In genomic region chr2:104458569-104459332, GRCm38 (mm10) we compare ENCODE assay signal across 16 mouse cellular contexts. TPM values are rescaled to one million over a fixed set of nuclear protein-coding genes. Genes with fewer than 3 reads are reported as not detected.
DNase-seq lines count a peak whose midpoint lies in the region; TF ChIP-seq lines count a peak whose summit lies in the region.
"Had no signal": no experiment of that assay in that cellular context is flagged by ENCODE, and none has a peak within 500 bp of the region (broad histone marks: within the 10 kb centered on the region; RNA-seq: fewer than 3 reads in every experiment).

No protein-coding gene starts in this region.

- no peak for DNase-seq in heart, adult 2 months
- no peak for DNase-seq in heart, postnatal 10 days
- peak; percentile 54 for DNase-seq in 3T3-L1 (ENCODE audit: low read depth, low spot score)
- DNase-seq in Muller cell, postnatal 12 days (ENCODE audit: inconsistent ontology term): peak; percentile 25
- DNase-seq in right cerebral cortex, postnatal 14 days: no peak
- no peak for DNase-seq in kidney, postnatal 4 days
- DNase-seq: adrenal gland, postnatal 25 days; cerebellum, adult 11-12 months; gastrocnemius, postnatal 10 days; kidney, adult 11 months; right cerebral cortex, postnatal 4 days had no signal

- intact Hi-C loops in heart, adult 2 months (cut with DNase I): no loop called here
- intact Hi-C loops in heart, postnatal 10 days (cut with DNase I): no loop called here

- no peak overlapping the region for H3K9ac ChIP-seq in heart, adult 2 months (ENCODE audit: low read depth, low read length)
- H3K9ac ChIP-seq: hindbrain, embryonic 13.5 days; liver, embryonic 14.5 days had no signal

- H3K79me2 ChIP-seq in heart, adult 2 months (replicated peaks; ENCODE audit: control insufficient read depth, insufficient read depth, low read length): peaks cover 18% of the 10 kb centered on the region
- peaks cover 100% of the 10 kb centered on the region for H3K79me2 ChIP-seq in myocyte (ENCODE audit: control insufficient read depth, insufficient read depth)

- H3K27me3 ChIP-seq in heart, adult 2 months (ENCODE audit: control insufficient read depth, insufficient read depth, low read length): no peaks in the 10 kb centered on the region
- H3K27me3 ChIP-seq in myocyte (ENCODE audit: control insufficient read depth, insufficient read depth, insufficient read length): no peaks in the 10 kb centered on the region
- H3K27me3 ChIP-seq: hindbrain, embryonic 13.5 days had no signal

- H3K4me3 ChIP-seq in heart, adult 2 months: no peak overlapping the region
- H3K4me3 ChIP-seq in myocyte: no peak overlapping the region
- H3K4me3 ChIP-seq: hindbrain, embryonic 13.5 days had no signal

- no peak overlapping the region for H3ac ChIP-seq in myocyte (ENCODE audit: control insufficient read depth, insufficient read length)

- peak overlapping the region; percentile 8 for H3K4me2 ChIP-seq in myocyte (ENCODE audit: low read depth)
- H3K4me2 ChIP-seq: hindbrain, embryonic 13.5 days; midbrain, embryonic 11.5 days had no signal

- peaks cover 64% of the 10 kb centered on the region for H3K36me3 ChIP-seq in heart, adult 2 months (ENCODE audit: control insufficient read depth, insufficient read depth, low read length)
- no peaks in the 10 kb centered on the region for H3K36me3 ChIP-seq in myocyte (ENCODE audit: control insufficient read depth, insufficient read depth)
- H3K36me3 ChIP-seq: hindbrain, embryonic 13.5 days had no signal

- TF ChIP-seq POLR2A in heart, adult 2 months (IDR thresholded peaks at IDR 0.05; ENCODE audit: insufficient read depth, low read depth, low read length): no peak
- no peak for TF ChIP-seq POLR2A in myocyte (IDR thresholded peaks at IDR 0.05; ENCODE audit: insufficient read length, low read depth)

- peak overlapping the region; percentile 1; the same call in 1 of the 2 replicates for H3K27ac ChIP-seq in heart, adult 2 months
- H3K27ac ChIP-seq: hindbrain, embryonic 13.5 days; liver, embryonic 14.5 days had no signal

- 71% methylated on average over 8 of the region's 8 CpGs for WGBS in heart, adult 2 months

- peaks cover 36% of the 10 kb centered on the region for H3K4me1 ChIP-seq in heart, adult 2 months (ENCODE audit: control insufficient read depth, insufficient read depth, low read length)

- no peak for TF ChIP-seq EP300 in heart, adult 2 months (IDR thresholded peaks at IDR 0.05; ENCODE audit: insufficient read depth, low read depth, low read length)

- no peak for TF ChIP-seq CTCF in heart, adult 2 months (IDR thresholded peaks at IDR 0.05)

TF ChIP-seq in myocyte, 11 proteins besides CTCF, POLR2A, EP300 and RAD21:
- TF ChIP-seq USF1 (IDR thresholded peaks at IDR 0.05; ENCODE audit: low read depth) (no peak), MYOD1 (IDR thresholded peaks at IDR 0.05; ENCODE audit: control insufficient read depth in 1 of 3, insufficient read length in 2 of 3, low read depth in 2 of 3) (no peak), REST (IDR thresholded peaks at IDR 0.05; ENCODE audit: insufficient read depth, insufficient read length) (no peak), POLR2AphosphoS2 (IDR thresholded peaks at IDR 0.05; ENCODE audit: insufficient read length, low read depth) (no peak), CEBPB (IDR thresholded peaks at IDR 0.05; ENCODE audit: insufficient read depth, poor library complexity, severe bottlenecking) (no peak), MYOG (IDR thresholded peaks at IDR 0.05; ENCODE audit: control insufficient read depth in 1 of 3, insufficient read depth in 1 of 3, insufficient read length in 2 of 3, low read depth in 2 of 3) (no peak), TCF3 (IDR thresholded peaks at IDR 0.05; ENCODE audit: insufficient read length, low read depth) (no peak), SRF (IDR thresholded peaks at IDR 0.05; ENCODE audit: control insufficient read depth, insufficient read length, low read depth) (no peak), MAX (IDR thresholded peaks at IDR 0.05; ENCODE audit: low read depth) (no peak), E2F4 (IDR thresholded peaks at IDR 0.05; ENCODE audit: insufficient read depth) (no peak)
TF ChIP-seq in myocyte: peak in this region for 0.

RNA-seq across cellular contexts. Expression of gene Hipk3, which starts 35.5 kb away (rescaled TPM):
- 100 to 1,000 TPM; 206 to 229 TPM for total RNA-seq in heart, adult 2 months (2021)
- polyA plus RNA-seq in heart, adult 2 months (2012; rRNA removed): 66.9 and 147 TPM in 2 replicates
- total RNA-seq in heart, postnatal 10 days (2021): 100 to 1,000 TPM; 194 to 211 TPM
- polyA plus RNA-seq in myocyte (2012; fragmentation: generic; extraction: Trizol): 14.3 TPM

RNA-seq across cellular contexts. Expression of gene D430041D05Rik, which starts 47.9 kb away (rescaled TPM):
- total RNA-seq in heart, adult 2 months (2021): under 1 TPM; 0.05 to 0.08 TPM
- polyA plus RNA-seq in heart, adult 2 months (2012; rRNA removed): 0.02 and 0.09 TPM in 2 replicates
- total RNA-seq in heart, postnatal 10 days (2021): under 1 TPM; 0.12 to 0.24 TPM
- polyA plus RNA-seq in myocyte (2012; fragmentation: generic; extraction: Trizol): 0.60 TPM
- polyA plus RNA-seq: large intestine, adult 2 months had no signal

Comparison
In these comparisons a context has a peak if more than half of its experiments do, and no peak if none do; other contexts are left out.
1. DNase-seq: peak in 3T3-L1 (single experiment) and Muller cell, postnatal 12 days (single experiment); none in heart, adult 2 months (0 of 2), heart, postnatal 10 days (0 of 2), right cerebral cortex, postnatal 14 days (single experiment) and kidney, postnatal 4 days (0 of 2).